Mouse (Mus musculus): ENCODE measurements around the gene Grid1.

DNA sequence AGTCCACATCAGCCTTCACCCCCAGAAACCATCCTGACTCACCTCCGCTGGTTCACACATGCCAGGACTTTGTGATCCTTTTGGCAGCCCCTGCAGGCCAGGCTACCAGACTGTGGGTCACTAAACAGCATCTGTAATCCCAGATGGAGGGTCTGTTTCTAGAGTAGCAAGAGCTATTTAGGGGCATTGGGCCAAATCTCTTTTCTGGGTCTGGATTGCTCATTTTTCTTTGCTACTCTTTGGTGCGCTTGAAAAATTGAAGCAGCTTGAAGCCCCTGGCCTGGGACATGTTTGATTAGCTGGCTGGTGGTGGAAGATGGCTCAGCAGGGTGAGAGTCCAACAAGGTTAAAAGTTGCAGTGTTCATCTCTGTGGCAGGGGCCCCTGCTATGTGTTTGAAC is 339.4 kb downstream of the Grid1 start:
- TF ChIP-seq POLR2A (IDR thresholded peaks at IDR 0.05; ENCODE audit: low read depth, low read length) (no peak), CTCF (IDR thresholded peaks at IDR 0.05; ENCODE audit: borderline replicate concordance, insufficient read depth, low read length) (no peak)

Data from embryonic fibroblast, embryonic 13.5 days (primary cell).